Mouse (Mus musculus) hindbrain, embryonic 13.5 days (tissue): ENCODE measurements around the gene Gjb5. TPM values are rescaled to one million over a fixed set of nuclear protein-coding genes. Genes with fewer than 3 reads are reported as not detected.

ENCODE experiments used
- ATAC-seq: fragments of 200-750 bp; cut with Nextera tagmentation; 2 replicates; pipeline ENCODE4 v1.8.0; 2017; ENCODE audit warnings: moderate TSS enrichment; ENCODE audit not compliant: low FRiP score
- H3K27ac ChIP-seq: fragments of 300-500 bp; sonication (generic); 2 replicates; pipeline ENCODE4 v1.5.1; 2015; ENCODE audit warnings: inconsistent platforms, mild to moderate bottlenecking, moderate library complexity
- H3K27me3 ChIP-seq: fragments of 300-500 bp; sonication (generic); 2 replicates; pipeline ENCODE4 v1.6.1; 2015; ENCODE audit warnings: mild to moderate bottlenecking, inconsistent platforms
- H3K36me3 ChIP-seq: fragments of 300-500 bp; sonication (generic); 2 replicates; pipeline ENCODE4 v1.6.1; 2015; ENCODE audit warnings: mild to moderate bottlenecking, inconsistent platforms
- H3K4me1 ChIP-seq: fragments of 300-500 bp; sonication (generic); replicated peaks from 2 replicates; pipeline ENCODE4 v1.6.1; 2015; ENCODE audit warnings: inconsistent platforms
- H3K4me2 ChIP-seq: fragments of 300-500 bp; sonication (generic); 2 replicates; pipeline ENCODE4 v1.6.1; 2015; ENCODE audit warnings: inconsistent platforms, mild to moderate bottlenecking, moderate library complexity
- H3K4me3 ChIP-seq: fragments of 300-500 bp; sonication (generic); 2 replicates; pipeline ENCODE4 v1.5.1; 2015; ENCODE audit warnings: mild to moderate bottlenecking, inconsistent platforms
- H3K9ac ChIP-seq: fragments of 300-500 bp; sonication (generic); 2 replicates; pipeline ENCODE4 v1.6.1; 2015; ENCODE audit warnings: mild to moderate bottlenecking, inconsistent platforms
- H3K9me3 ChIP-seq: fragments of 300-500 bp; sonication (generic); 2 replicates; pipeline ENCODE4 v1.6.1; 2016; ENCODE audit warnings: inconsistent platforms
- WGBS: fragments of 180-500 bp; shearing (Covaris S2); methylation state at CpG from one replicate; pipeline ENCODE4 v1.1.7; 2015; 5-methylcytosine and 5-hydroxymethylcytosine counted together
- polyA plus RNA-seq: library from polyadenylated mRNA; unstranded; fragments of >200 nt; fragmentation: Nextera tagmentation; extraction: Ambion mirVana; gene quantifications from 2 replicates; pipeline ENCODE4 v1.2.1, GENCODE M21; 2015

Gene Gjb5
- polyA plus RNA-seq, 1 experiment from 2014 or later, result 0.25 TPM

GRCm38 (mm10) chr4:127324296-127324695 lies 33.7 kb downstream of the Gjb5 start:
- ATAC-seq, result no peak
- H3K4me2 ChIP-seq, result no peak overlapping the region
- H3K27me3 ChIP-seq, result peaks cover 42% of the 10 kb centered on the region
- no peaks in the 10 kb centered on the region for H3K9me3 ChIP-seq
- WGBS, result 79% methylated on average over 10 of the region's 10 CpGs
- no peak overlapping the region for H3K9ac ChIP-seq
- peaks cover 3% of the 10 kb centered on the region for H3K4me1 ChIP-seq
- no peaks in the 10 kb centered on the region for H3K36me3 ChIP-seq
- H3K27ac ChIP-seq, result no peak overlapping the region
- no peak overlapping the region for H3K4me3 ChIP-seq

- H3K4me1 ChIP-seq, result no peaks in the 10 kb centered on the region
- H3K9ac ChIP-seq, result no peak overlapping the region
- no peak overlapping the region for H3K27ac ChIP-seq
- no peak overlapping the region for H3K4me2 ChIP-seq
- peaks cover 37% of the 10 kb centered on the region for H3K27me3 ChIP-seq
- H3K4me3 ChIP-seq, result no peak overlapping the region
- no peak for ATAC-seq
- no peaks in the 10 kb centered on the region for H3K9me3 ChIP-seq
- WGBS, result 91% methylated on average over 3 of the region's 3 CpGs
- H3K36me3 ChIP-seq, result no peaks in the 10 kb centered on the region
Measured at GRCm38 (mm10) chr4:127323651-127324050, 34.3 kb downstream of the Gjb5 start.

- Histone ChIP-seq H3K9ac (no peak overlapping the region), H3K9me3 (no peaks in the 10 kb centered on the region), H3K4me2 (no peak overlapping the region), H3K4me3 (no peak overlapping the region), H3K4me1 (no peaks in the 10 kb centered on the region), H3K27me3 (peaks cover 7% of the 10 kb centered on the region), H3K27ac (no peak overlapping the region), H3K36me3 (no peaks in the 10 kb centered on the region)
- WGBS, result 11% methylated on average over 3 of the region's 3 CpGs
- ATAC-seq, result 0 out of 2 replicates have a peak, but pooled peaks have one; percentile 28
Measured at GRCm38 (mm10) chr4:127319613-127320012, 38.4 kb downstream of the Gjb5 start.

GRCm38 (mm10) chr4:127317143-127317542 lies 40.8 kb downstream of the Gjb5 start:
- Histone ChIP-seq H3K4me2 (no peak overlapping the region), H3K27me3 (peaks cover 21% of the 10 kb centered on the region), H3K27ac (no peak overlapping the region), H3K9me3 (no peaks in the 10 kb centered on the region), H3K36me3 (no peaks in the 10 kb centered on the region), H3K4me1 (peaks cover 18% of the 10 kb centered on the region), H3K4me3 (no peak overlapping the region), H3K9ac (no peak overlapping the region)
- WGBS, result 61% methylated on average over 4 of the region's 4 CpGs
- no peak for ATAC-seq

- Histone ChIP-seq H3K27ac (no peak overlapping the region), H3K4me1 (peaks cover 24% of the 10 kb centered on the region), H3K36me3 (no peaks in the 10 kb centered on the region), H3K9ac (no peak overlapping the region), H3K4me2 (no peak overlapping the region), H3K27me3 (peaks cover 26% of the 10 kb centered on the region), H3K9me3 (no peaks in the 10 kb centered on the region), H3K4me3 (no peak overlapping the region)
- ATAC-seq, result no peak
- 88% methylated on average over 8 of the region's 8 CpGs for WGBS
Measured at GRCm38 (mm10) chr4:127315753-127316152, 42.2 kb downstream of the Gjb5 start.

- H3K4me1 ChIP-seq, result peaks cover 24% of the 10 kb centered on the region
- H3K4me3 ChIP-seq, result no peak overlapping the region
- no peak for ATAC-seq
- H3K36me3 ChIP-seq, result no peaks in the 10 kb centered on the region
- H3K27ac ChIP-seq, result no peak overlapping the region
- 45% methylated on average over 9 of the region's 9 CpGs for WGBS
- no peaks in the 10 kb centered on the region for H3K9me3 ChIP-seq
- H3K27me3 ChIP-seq, result peaks cover 26% of the 10 kb centered on the region
- peak overlapping the region; percentile 77; the same call in 1 of the 2 replicates for H3K4me2 ChIP-seq
- H3K9ac ChIP-seq, result peak overlapping the region; percentile 74; the same call in 1 of the 2 replicates
Measured at GRCm38 (mm10) chr4:127314585-127314984, 43.4 kb downstream of the Gjb5 start.

- ATAC-seq, result peak; percentile 82
- no peak within 1 kb of the TSS for H3K27ac ChIP-seq
Measured at GRCm38 (mm10) chr4:127313861-127314260, 44.1 kb downstream of the Gjb5 start, which contains the start of gene Gja4. TSS of gene Gja4 (minus strand) at chr4:127314039.

GRCm38 (mm10) chr4:127312349-127312748 lies 45.6 kb downstream of the Gjb5 start:
- H3K9me3 ChIP-seq, result no peaks in the 10 kb centered on the region
- H3K27me3 ChIP-seq, result peaks cover 26% of the 10 kb centered on the region
- H3K4me3 ChIP-seq, result no peak overlapping the region
- no peak overlapping the region for H3K27ac ChIP-seq
- no peaks in the 10 kb centered on the region for H3K36me3 ChIP-seq
- peaks cover 24% of the 10 kb centered on the region for H3K4me1 ChIP-seq
- no peak overlapping the region for H3K9ac ChIP-seq
- 75% methylated on average over 24 of the region's 24 CpGs for WGBS
- no peak for ATAC-seq
- peak overlapping the region; percentile 77 for H3K4me2 ChIP-seq

More at GRCm38 (mm10) chr4:127313861-127314260, 44.1 kb downstream of the Gjb5 start, which contains the start of gene Gja4:
- Histone ChIP-seq H3K27me3 (peaks cover 26% of the 10 kb centered on the region), H3K9me3 (no peaks in the 10 kb centered on the region), H3K4me2 (peak within 1 kb of the TSS; percentile 77), H3K4me3 (peak within 1 kb of the TSS; percentile 52), H3K9ac (peak within 1 kb of the TSS; percentile 74), H3K4me1 (peaks cover 24% of the 10 kb centered on the region), H3K36me3 (no peaks in the 10 kb centered on the region)
- WGBS, result under 1% methylated on average over 25 of the region's 25 CpGs

GRCm38 (mm10) chr4:127311561-127311960 lies 46.4 kb downstream of the Gjb5 start:
- Histone ChIP-seq H3K9me3 (no peaks in the 10 kb centered on the region), H3K4me2 (no peak overlapping the region), H3K4me3 (no peak overlapping the region), H3K27ac (no peak overlapping the region), H3K36me3 (no peaks in the 10 kb centered on the region), H3K4me1 (peaks cover 24% of the 10 kb centered on the region), H3K9ac (no peak overlapping the region), H3K27me3 (peaks cover 26% of the 10 kb centered on the region)
- no peak for ATAC-seq
- 63% methylated on average over 9 of the region's 9 CpGs for WGBS

- no peak overlapping the region for H3K9ac ChIP-seq
- no peak for ATAC-seq
- H3K27me3 ChIP-seq, result peaks cover 6% of the 10 kb centered on the region
- H3K27ac ChIP-seq, result no peak overlapping the region
- H3K4me2 ChIP-seq, result no peak overlapping the region
- no peak overlapping the region for H3K4me3 ChIP-seq
- no peaks in the 10 kb centered on the region for H3K9me3 ChIP-seq
- WGBS, result 79% methylated on average over 2 of the region's 2 CpGs
- H3K36me3 ChIP-seq, result no peaks in the 10 kb centered on the region
- 0 out of 2 replicates have a peak, but pooled peaks cover 6% of the 10 kb centered on the region for H3K4me1 ChIP-seq
Measured at GRCm38 (mm10) chr4:127306915-127307314, 51.1 kb downstream of the Gjb5 start.

Other genes starting within 250 kb of the Gjb5 start
- 20.5 and 21.5 TPM in 2 replicates for gene Tmem35b, start 234.5 kb downstream of the Gjb5 start, polyA plus RNA-seq
- 13.1 and 13.4 TPM in 2 replicates for gene Dlgap3, start 189.0 kb downstream of the Gjb5 start, polyA plus RNA-seq
- 55.6 and 56.1 TPM in 2 replicates for gene Smim12, start 114.4 kb downstream of the Gjb5 start, polyA plus RNA-seq
- gene Gja4, start 44.1 kb downstream of the Gjb5 start, polyA plus RNA-seq, result 20.6 and 23.4 TPM in 2 replicates
- 0.30 and 0.54 TPM in 2 replicates for gene Gjb3, start 27.3 kb downstream of the Gjb5 start, polyA plus RNA-seq
- gene Gjb4, start 4.1 kb downstream of the Gjb5 start, polyA plus RNA-seq, result 0.26 TPM in 1 of 2 replicates, not detected in the other